Mouse (Mus musculus): ENCODE results near the gene Notum. TPM values are rescaled to one million over a fixed set of nuclear protein-coding genes. Genes with fewer than 3 reads are reported as not detected.
A peak's percentile ranks its signal among the peaks of the same experiment; 100 is the strongest.

The Notum gene
- 5.5 and 5.9 TPM in 2 replicates for total RNA-seq (2014; rRNA removed)
- 3.6 and 4.9 TPM in 2 replicates for polyA plus RNA-seq (2015; fragmentation: Nextera tagmentation; extraction: Ambion mirVana)

DNA sequence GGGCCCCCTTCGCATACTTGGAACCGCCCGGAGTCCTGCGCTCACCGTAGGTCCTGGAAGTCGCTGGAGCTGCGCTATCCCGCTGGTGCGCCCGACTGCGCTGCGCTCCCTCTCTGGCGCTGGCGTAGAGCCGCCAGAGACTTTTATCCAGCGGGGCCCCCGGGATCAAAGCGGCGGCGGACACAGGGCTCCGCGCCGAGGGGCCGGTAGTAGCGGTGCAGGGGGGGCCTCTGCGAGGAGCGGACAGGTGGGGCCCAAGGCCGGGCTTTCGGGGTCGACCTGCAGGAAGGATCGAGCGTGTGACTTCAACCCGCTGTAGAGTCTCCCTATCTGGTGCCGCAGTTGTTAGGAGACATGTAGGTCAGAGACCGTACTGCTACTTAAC lies at the start of gene Notum:
Gene Notum, minus strand, starts transcription at position 100 of the 385 bp plus-strand sequence.
- peak within 1 kb of the TSS; percentile 37; the same call in 1 of the 2 replicates for H3K9ac ChIP-seq
- H3K4me2 ChIP-seq (ENCODE audit: low read depth): peak within 1 kb of the TSS; percentile 58
- ATAC-seq (peak; percentile 16; the same call in 1 of the 2 replicates), DNase-seq (no peak)
- no peaks in the 10 kb centered on the region for H3K9me3 ChIP-seq (ENCODE audit: low read length)
- H3K4me1 ChIP-seq (ENCODE audit: insufficient read depth): no peaks in the 10 kb centered on the region
- no peaks in the 10 kb centered on the region for H3K36me3 ChIP-seq (ENCODE audit: insufficient read depth)
- H3K27ac ChIP-seq (ENCODE audit: low read depth, low read length): no peak within 1 kb of the TSS
- peaks cover 64% of the 10 kb centered on the region for H3K27me3 ChIP-seq (ENCODE audit: insufficient read depth, low read length)
- H3K4me3 ChIP-seq (ENCODE audit: low read depth, low read length): peak within 1 kb of the TSS; percentile 38
- no peak for TF ChIP-seq CTCF (IDR thresholded peaks at IDR 0.05; ENCODE audit: low read depth)
- WGBS: 1% methylated on average over 35 of the region's 35 CpGs

DNA sequence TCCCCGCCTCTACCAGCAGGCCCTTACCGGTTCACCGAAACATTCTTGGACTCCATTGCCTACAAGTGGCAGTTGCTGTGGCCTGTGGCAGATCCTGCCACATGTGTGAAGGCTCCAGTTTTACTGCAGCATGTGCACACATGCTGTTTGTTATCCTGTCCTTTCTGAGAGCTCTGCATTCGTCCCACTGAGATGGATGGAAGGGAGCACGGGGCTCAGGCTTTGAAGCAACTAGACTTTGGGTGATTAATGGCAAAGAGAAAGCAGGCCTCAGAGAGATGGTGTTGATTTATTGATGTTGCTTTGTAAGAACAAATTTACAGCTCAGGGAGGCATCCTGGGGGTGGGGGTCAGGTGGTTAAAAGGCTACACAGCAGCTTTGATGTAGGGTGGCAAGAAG lies 49.7 kb upstream of the Notum start:
- 86% methylated on average over 5 of the region's 5 CpGs for WGBS
- ATAC-seq (no peak), DNase-seq (no peak)
- H3K4me2 ChIP-seq (ENCODE audit: low read depth): no peak overlapping the region
- peaks cover 16% of the 10 kb centered on the region; the same call in 1 of the 2 replicates for H3K4me1 ChIP-seq (ENCODE audit: insufficient read depth)
- peaks cover 27% of the 10 kb centered on the region for H3K36me3 ChIP-seq (ENCODE audit: insufficient read depth)
- no peaks in the 10 kb centered on the region for H3K27me3 ChIP-seq (ENCODE audit: insufficient read depth, low read length)
- H3K9me3 ChIP-seq (ENCODE audit: low read length): no peaks in the 10 kb centered on the region
- TF ChIP-seq CTCF (IDR thresholded peaks at IDR 0.05; ENCODE audit: low read depth): no peak
- H3K4me3 ChIP-seq (ENCODE audit: low read depth, low read length): no peak overlapping the region
- no peak overlapping the region for H3K27ac ChIP-seq (ENCODE audit: low read depth, low read length)
- no peak overlapping the region for H3K9ac ChIP-seq

DNA sequence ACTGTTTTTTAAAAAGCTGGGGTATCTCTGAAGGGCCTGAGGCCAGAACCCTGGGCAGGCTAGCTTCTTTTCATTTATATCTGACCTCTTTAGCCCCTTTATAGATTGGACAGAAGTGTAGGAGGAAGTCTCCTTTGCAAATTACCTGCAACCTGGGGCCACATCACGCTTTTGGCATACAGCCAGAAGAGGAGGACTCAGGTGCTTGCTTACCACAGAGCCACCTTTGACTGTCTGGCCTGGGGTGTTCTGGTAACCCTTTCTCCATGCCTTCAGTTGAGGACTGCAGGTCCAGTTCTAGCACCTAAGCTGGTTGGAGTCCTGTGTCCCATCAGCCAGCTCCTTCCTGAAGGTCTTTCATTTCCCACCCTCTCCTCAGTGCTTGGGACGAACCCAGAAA lies 48.6 kb upstream of the Notum start:
- no peak for TF ChIP-seq CTCF (IDR thresholded peaks at IDR 0.05; ENCODE audit: low read depth)
- no peak overlapping the region for H3K4me2 ChIP-seq (ENCODE audit: low read depth)
- DNase-seq (no peak), ATAC-seq (no peak)
- H3K36me3 ChIP-seq (ENCODE audit: insufficient read depth): peaks cover 22% of the 10 kb centered on the region
- H3K27me3 ChIP-seq (ENCODE audit: insufficient read depth, low read length): no peaks in the 10 kb centered on the region
- 64% methylated on average over 2 of the region's 2 CpGs for WGBS
- H3K27ac ChIP-seq (ENCODE audit: low read depth, low read length): no peak overlapping the region
- no peaks in the 10 kb centered on the region for H3K9me3 ChIP-seq (ENCODE audit: low read length)
- H3K4me1 ChIP-seq (ENCODE audit: insufficient read depth): peaks cover 12% of the 10 kb centered on the region; the same call in 1 of the 2 replicates
- H3K9ac ChIP-seq: no peak overlapping the region
- H3K4me3 ChIP-seq (ENCODE audit: low read depth, low read length): no peak overlapping the region

DNA sequence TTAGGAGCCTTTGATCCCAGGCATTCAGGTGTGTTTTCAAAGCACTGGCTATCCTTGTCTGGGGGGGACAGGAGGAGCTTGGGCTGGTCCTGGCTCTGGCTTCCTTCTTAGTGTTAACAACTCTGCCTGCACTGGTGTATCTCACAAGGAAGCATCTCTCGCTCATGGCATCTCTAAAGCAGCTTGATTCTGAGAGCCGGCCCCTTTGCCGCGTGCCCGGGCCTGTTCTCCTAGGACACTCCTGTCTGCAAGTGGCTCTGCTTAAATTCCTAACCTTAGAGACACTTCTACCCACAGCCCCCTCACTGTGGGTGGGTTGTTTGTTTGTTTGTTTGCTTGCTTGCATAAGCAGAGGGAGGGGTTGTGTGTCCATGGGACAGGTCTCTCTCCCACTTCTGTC lies 47.0 kb upstream of the Notum start:
- Histone ChIP-seq H3K27ac (ENCODE audit: low read depth, low read length) (no peak overlapping the region), H3K9ac (no peak overlapping the region), H3K36me3 (ENCODE audit: insufficient read depth) (peaks cover 31% of the 10 kb centered on the region), H3K9me3 (ENCODE audit: low read length) (no peaks in the 10 kb centered on the region), H3K4me1 (ENCODE audit: insufficient read depth) (peaks cover 6% of the 10 kb centered on the region; the same call in 1 of the 2 replicates), H3K4me3 (ENCODE audit: low read depth, low read length) (no peak overlapping the region), H3K27me3 (ENCODE audit: insufficient read depth, low read length) (no peaks in the 10 kb centered on the region), H3K4me2 (ENCODE audit: low read depth) (no peak overlapping the region)
- no peak for ATAC-seq
- WGBS: 57% methylated on average over 5 of the region's 5 CpGs
- no peak for DNase-seq
- no peak for TF ChIP-seq CTCF (IDR thresholded peaks at IDR 0.05; ENCODE audit: low read depth)

DNA sequence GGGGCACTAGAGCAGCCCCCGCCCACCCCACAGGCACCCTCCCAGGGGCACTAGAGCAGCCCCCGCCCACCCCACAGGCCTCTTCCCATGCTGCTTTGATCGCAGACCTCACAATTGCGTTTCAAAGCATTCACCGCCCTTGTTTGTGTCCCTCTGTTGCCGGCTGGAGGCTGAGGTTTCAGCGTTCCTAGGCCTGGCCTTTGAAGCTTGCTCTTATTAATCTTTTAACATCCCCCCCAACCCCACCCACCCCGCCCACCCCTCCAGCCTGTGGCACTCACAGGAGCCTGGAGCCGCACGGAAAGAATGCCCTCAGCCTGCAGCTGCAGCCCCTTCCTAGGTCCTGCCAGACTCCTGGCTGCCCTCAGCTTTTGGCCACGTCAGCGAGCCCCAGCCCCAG lies 46.2 kb upstream of the Notum start:
- no peak overlapping the region for H3K4me3 ChIP-seq (ENCODE audit: low read depth, low read length)
- TF ChIP-seq CTCF (IDR thresholded peaks at IDR 0.05; ENCODE audit: low read depth): no peak
- H3K4me1 ChIP-seq (ENCODE audit: insufficient read depth): no peaks in the 10 kb centered on the region
- H3K9ac ChIP-seq: no peak overlapping the region
- ATAC-seq: 0 out of 2 replicates have a peak, but pooled peaks have one; percentile 30
- peaks cover 36% of the 10 kb centered on the region for H3K36me3 ChIP-seq (ENCODE audit: insufficient read depth)
- 4% methylated on average over 12 of the region's 12 CpGs for WGBS
- H3K4me2 ChIP-seq (ENCODE audit: low read depth): no peak overlapping the region
- no peaks in the 10 kb centered on the region for H3K27me3 ChIP-seq (ENCODE audit: insufficient read depth, low read length)
- DNase-seq: no peak
- H3K27ac ChIP-seq (ENCODE audit: low read depth, low read length): no peak overlapping the region
- no peaks in the 10 kb centered on the region for H3K9me3 ChIP-seq (ENCODE audit: low read length)

DNA sequence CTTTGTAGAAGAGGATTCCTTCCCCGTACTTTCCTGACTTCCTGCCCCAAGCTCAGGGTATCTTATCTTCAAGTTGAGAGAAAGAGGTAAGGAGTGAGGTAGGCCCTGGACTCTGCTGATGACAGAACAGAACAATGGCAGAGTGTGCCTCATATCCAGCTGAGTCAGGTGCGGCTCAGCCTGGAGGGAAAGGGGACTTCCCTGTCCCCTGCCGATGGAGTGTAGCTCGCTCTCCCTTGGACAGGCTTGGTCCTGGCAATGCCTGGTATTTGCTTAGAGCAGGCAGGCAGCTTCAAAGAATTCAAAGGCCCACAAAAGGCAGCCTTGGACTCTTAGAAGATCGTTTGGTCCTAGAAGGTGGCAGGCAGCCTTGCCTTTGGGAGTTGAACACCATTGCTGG lies 45.1 kb upstream of the Notum start:
- WGBS: 58% methylated on average over 5 of the region's 5 CpGs
- Histone ChIP-seq H3K27me3 (ENCODE audit: insufficient read depth, low read length) (no peaks in the 10 kb centered on the region), H3K4me3 (ENCODE audit: low read depth, low read length) (no peak overlapping the region), H3K4me1 (ENCODE audit: insufficient read depth) (no peaks in the 10 kb centered on the region), H3K9me3 (ENCODE audit: low read length) (no peaks in the 10 kb centered on the region), H3K27ac (ENCODE audit: low read depth, low read length) (no peak overlapping the region), H3K36me3 (ENCODE audit: insufficient read depth) (peaks cover 45% of the 10 kb centered on the region), H3K4me2 (ENCODE audit: low read depth) (no peak overlapping the region), H3K9ac (no peak overlapping the region)
- no peak for TF ChIP-seq CTCF (IDR thresholded peaks at IDR 0.05; ENCODE audit: low read depth)
- ATAC-seq: no peak
- DNase-seq: no peak

DNA sequence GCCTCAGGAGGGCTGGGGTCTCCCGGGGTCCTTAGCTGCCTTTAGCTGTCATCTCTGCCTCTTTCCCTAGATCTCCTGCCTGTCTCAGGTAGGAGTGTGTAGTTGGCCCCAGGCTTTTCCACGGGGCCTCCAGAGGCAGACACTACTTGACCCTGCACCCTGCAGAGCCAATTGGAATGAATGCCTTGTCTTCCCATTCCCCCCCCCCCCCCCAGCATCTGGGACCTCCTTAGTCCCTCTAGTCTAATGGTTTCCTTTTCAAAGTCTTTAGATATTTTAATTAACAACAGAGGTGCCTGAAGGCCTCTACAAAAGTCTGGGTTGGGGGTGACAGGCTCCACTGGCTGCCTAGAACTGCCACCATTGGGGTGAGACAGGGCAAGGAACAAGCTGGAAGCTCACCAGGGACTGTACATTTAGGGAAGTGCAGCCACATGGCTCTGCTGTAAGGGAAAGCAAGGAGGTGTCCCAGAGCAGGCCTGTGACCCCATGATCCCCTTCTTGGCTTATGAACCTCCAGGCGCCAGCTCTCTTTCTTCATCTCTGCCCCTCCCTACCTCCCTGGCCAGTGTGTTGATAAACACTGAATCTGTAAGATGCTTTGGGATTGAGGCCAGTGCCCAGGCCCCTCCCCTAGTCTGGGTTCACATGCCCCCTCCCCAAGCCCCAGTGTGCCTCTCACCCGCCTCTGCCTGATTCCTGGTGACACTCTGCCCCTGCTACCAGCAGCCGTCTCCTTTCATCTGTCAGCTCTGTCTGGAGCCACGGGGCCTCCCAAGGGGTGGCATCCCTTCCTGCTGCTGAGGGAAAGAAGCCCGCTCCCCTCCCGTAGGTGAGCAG lies 43.7 kb upstream of the Notum start:
- no peaks in the 10 kb centered on the region for H3K27me3 ChIP-seq (ENCODE audit: insufficient read depth, low read length)
- no peak for DNase-seq
- H3K4me1 ChIP-seq (ENCODE audit: insufficient read depth): no peaks in the 10 kb centered on the region
- no peaks in the 10 kb centered on the region for H3K9me3 ChIP-seq (ENCODE audit: low read length)
- H3K27ac ChIP-seq (ENCODE audit: low read depth, low read length): no peak overlapping the region
- 31% methylated on average over 8 of the region's 8 CpGs for WGBS
- no peak for TF ChIP-seq CTCF (IDR thresholded peaks at IDR 0.05; ENCODE audit: low read depth)
- no peak overlapping the region for H3K4me2 ChIP-seq (ENCODE audit: low read depth)
- H3K9ac ChIP-seq: no peak overlapping the region
- peaks cover 41% of the 10 kb centered on the region for H3K36me3 ChIP-seq (ENCODE audit: insufficient read depth)
- ATAC-seq: no peak
- no peak overlapping the region for H3K4me3 ChIP-seq (ENCODE audit: low read depth, low read length)
